Mouse (Mus musculus) cerebellum, postnatal 36 days (tissue): ENCODE measurements around the gene Clec14a.
A peak's percentile ranks its signal among the peaks of the same experiment; 100 is the strongest.
"Not testable (repeated sequence)": the region's sequence is repeated elsewhere in the genome, so short reads cannot be mapped to it uniquely, and the experiment has no call there.

ENCODE experiments used
- DNase-seq, 2 experiments: peaks; one replicate each; pipeline ENCODE4 v3.0.0; 2021 to 2022; ENCODE audit warnings: mixed read lengths in 2 of 2

Clec14a gene

GRCm38 (mm10) chr12:58268563-58269501 is at the start of gene Clec14a:
TSS of gene Clec14a (minus strand) at chr12:58269290.
- DNase-seq, result peak in 1 of 2 experiments; percentile 2

- no peak for DNase-seq
Measured at GRCm38 (mm10) chr12:58307835-58308234, 38.7 kb upstream of the Clec14a start.

- DNase-seq, result not testable (repeated sequence)
Measured at GRCm38 (mm10) chr12:58306402-58306801, 37.3 kb upstream of the Clec14a start.

GRCm38 (mm10) chr12:58305567-58305966 is 36.5 kb upstream of the Clec14a start:
- DNase-seq, result no peak

GRCm38 (mm10) chr12:58296980-58297379 is 27.9 kb upstream of the Clec14a start:
- no peak for DNase-seq

GRCm38 (mm10) chr12:58285912-58286311 is 16.8 kb upstream of the Clec14a start:
- no peak for DNase-seq

- no peak for DNase-seq
Measured at GRCm38 (mm10) chr12:58270520-58270919, 1.4 kb upstream of the Clec14a start.

- DNase-seq, result no peak
Measured at GRCm38 (mm10) chr12:58269505-58269904, 415 bp upstream of the Clec14a start.

- DNase-seq, result no peak
Measured at GRCm38 (mm10) chr12:58268186-58268562, 916 bp downstream of the Clec14a start.

- no peak for DNase-seq
Measured at GRCm38 (mm10) chr12:58267779-58268178, 1.3 kb downstream of the Clec14a start.

GRCm38 (mm10) chr12:58251901-58252300 is 17.2 kb downstream of the Clec14a start:
- DNase-seq, result no peak

GRCm38 (mm10) chr12:58232489-58232888 is 36.6 kb downstream of the Clec14a start:
- no peak for DNase-seq

- DNase-seq, result no peak
Measured at GRCm38 (mm10) chr12:58225644-58226043, 43.4 kb downstream of the Clec14a start.

- DNase-seq, result no peak
Measured at GRCm38 (mm10) chr12:58219078-58219477, 50.0 kb downstream of the Clec14a start.

GRCm38 (mm10) chr12:58216218-58216617 is 52.9 kb downstream of the Clec14a start:
- no peak for DNase-seq
